Mouse (Mus musculus) left cerebral cortex, postnatal 14 days (tissue): ENCODE measurements around the gene Serpina3k. TPM values are rescaled to one million over a fixed set of nuclear protein-coding genes. Genes with fewer than 3 reads are reported as not detected.
"Not testable (repeated sequence)": the region's sequence is repeated elsewhere in the genome, so short reads cannot be mapped to it uniquely, and the experiment has no call there.

Experiments
- DNase-seq, 2 experiments: peaks; one replicate each; pipeline ENCODE4 v3.0.0; 2021 to 2022; ENCODE audit warnings: low spot score in 2 of 2, mixed read lengths in 1 of 2
- intact Hi-C: fragments of 180-260 bp; cut with DNase I; formaldehyde crosslinking; loops from one replicate; pipeline ENCODE4 v1.15.1; 2025
- long read RNA-seq, 2 experiments: library from polyadenylated mRNA; stranded (forward); transcript quantifications; one replicate each; pipeline ENCODE4 v2.0.0; 2021
- total RNA-seq, 2 experiments: library from RNA; stranded (reverse); gene quantifications; 2 replicates each; pipeline ENCODE4 v1.2.3; 2021

Serpina3k gene
- total RNA-seq: not detected
- long read RNA-seq, experiment 1: 0 reads
- long read RNA-seq, experiment 2: 0 reads

GRCm38 (mm10) chr12:104338226-104338625, at the start of gene Serpina3k, which contains the start of gene Serpina3m:
Gene Serpina3k (plus strand): TSS chr12:104338486.
Gene Serpina3m (plus strand): TSS chr12:104338486.
- DNase-seq: not testable (repeated sequence)

GRCm38 (mm10) chr12:104289872-104290271, 48.4 kb upstream of the Serpina3k start:
- intact Hi-C loops: no loop called here
- no peak for DNase-seq

More at GRCm38 (mm10) chr12:104338226-104338625, at the start of gene Serpina3k, which contains the start of gene Serpina3m:
- intact Hi-C loops: not testable (repeated sequence)

GRCm38 (mm10) chr12:104293963-104294362, 44.3 kb upstream of the Serpina3k start:
- DNase-seq: peak in 1 of 2 experiments; percentile 18
- intact Hi-C loops: no loop called here

GRCm38 (mm10) chr12:104298049-104298448, 40.2 kb upstream of the Serpina3k start:
- DNase-seq: no peak
- intact Hi-C loops: no loop called here

- intact Hi-C loops: no loop called here
- no peak for DNase-seq
Measured at GRCm38 (mm10) chr12:104305991-104306390, 32.3 kb upstream of the Serpina3k start.

- DNase-seq: no peak
- intact Hi-C loops: no loop called here
Measured at GRCm38 (mm10) chr12:104314253-104314652, 24.0 kb upstream of the Serpina3k start, which contains the start of gene Serpina3j. Gene Serpina3j (plus strand): TSS chr12:104314553.

- intact Hi-C loops: no loop called here
- no peak for DNase-seq
Measured at GRCm38 (mm10) chr12:104322454-104322853, 15.8 kb upstream of the Serpina3k start.

GRCm38 (mm10) chr12:104331701-104332100, 6.6 kb upstream of the Serpina3k start:
- no peak for DNase-seq
- intact Hi-C loops: no loop called here

GRCm38 (mm10) chr12:104336873-104337272, 1.4 kb upstream of the Serpina3k start:
- DNase-seq, intact Hi-C loops: not testable (repeated sequence)

- no peak for DNase-seq
- intact Hi-C loops: no loop called here
Measured at GRCm38 (mm10) chr12:104338705-104339104, 419 bp downstream of the Serpina3k start.

GRCm38 (mm10) chr12:104342489-104342888, 4.2 kb downstream of the Serpina3k start:
- intact Hi-C loops, DNase-seq: not testable (repeated sequence)

- intact Hi-C loops: no loop called here
- no peak for DNase-seq
Measured at GRCm38 (mm10) chr12:104345181-104345580, 6.9 kb downstream of the Serpina3k start.

- no peak for DNase-seq
- intact Hi-C loops: no loop called here
Measured at GRCm38 (mm10) chr12:104345707-104346106, 7.4 kb downstream of the Serpina3k start.

- DNase-seq: no peak
- intact Hi-C loops: no loop called here
Measured at GRCm38 (mm10) chr12:104347091-104347490, 8.8 kb downstream of the Serpina3k start.

GRCm38 (mm10) chr12:104351812-104352211, 13.5 kb downstream of the Serpina3k start:
- intact Hi-C loops: loop anchor here (5.0 kb wide), 1 partner anchor 65 kb away; no protein-coding TSS in a partner anchor
- DNase-seq: peak; percentile 47 to 69

GRCm38 (mm10) chr12:104356006-104356405, 17.7 kb downstream of the Serpina3k start:
- intact Hi-C loops: no loop called here

GRCm38 (mm10) chr12:104369986-104370385, 31.7 kb downstream of the Serpina3k start:
- intact Hi-C loops: no loop called here
- DNase-seq: no peak

More at GRCm38 (mm10) chr12:104356006-104356405, 17.7 kb downstream of the Serpina3k start:
- DNase-seq: no peak

- intact Hi-C loops, DNase-seq: not testable (repeated sequence)
Measured at GRCm38 (mm10) chr12:104377179-104377578, 38.9 kb downstream of the Serpina3k start.

- DNase-seq, intact Hi-C loops: not testable (repeated sequence)
Measured at GRCm38 (mm10) chr12:104378351-104378750, 40.1 kb downstream of the Serpina3k start.

- intact Hi-C loops, DNase-seq: not testable (repeated sequence)
Measured at GRCm38 (mm10) chr12:104378815-104379214, 40.5 kb downstream of the Serpina3k start.

- no peak for DNase-seq
- intact Hi-C loops: no loop called here
Measured at GRCm38 (mm10) chr12:104379856-104380255, 41.6 kb downstream of the Serpina3k start.
